Mouse (Mus musculus) testis, postnatal 14 days (tissue): Measurements from ENCODE around the gene Cntnap2.

Experiments
- DNase-seq: peaks from one replicate; pipeline ENCODE4 v3.0.0; 2021; ENCODE audit warnings: low spot score

Gene Cntnap2

GRCm38 (mm10) chr6:45059091-45059490 lies at the start of gene Cntnap2:
Gene Cntnap2, plus strand, starts transcription at chr6:45059357.
- DNase-seq = peak; percentile 61

DNA sequence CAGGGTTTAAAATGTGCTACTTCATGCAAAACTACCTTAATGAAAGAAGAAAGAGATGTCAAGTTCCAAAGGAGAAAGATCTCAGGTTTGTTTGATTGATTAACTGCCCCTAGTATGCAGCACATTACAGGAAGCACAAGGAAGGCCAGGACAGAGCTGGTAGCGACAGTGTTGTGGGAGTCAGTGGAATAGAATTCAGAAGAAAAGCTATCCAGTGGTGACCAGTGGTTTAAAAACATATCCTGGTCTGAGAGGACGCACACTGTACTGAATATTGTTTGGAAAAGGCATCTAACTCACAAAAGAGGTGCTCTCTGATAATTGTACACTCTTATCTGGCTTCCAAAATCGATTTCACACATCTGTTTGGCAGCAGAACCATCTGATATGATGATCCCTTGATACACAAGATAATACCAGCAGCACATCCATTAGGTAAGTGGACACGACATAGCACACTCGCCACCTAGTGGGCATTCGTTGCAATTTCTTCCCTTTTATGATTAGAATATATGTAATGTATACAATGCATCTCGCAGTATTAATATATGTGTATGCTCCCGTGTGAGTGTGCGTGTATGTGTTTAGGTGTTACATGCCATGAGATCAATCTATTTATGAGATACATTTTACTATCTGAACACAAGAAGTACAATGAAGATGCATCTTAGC lies 33.0 kb upstream of the Cntnap2 start:
- DNase-seq = no peak

DNA sequence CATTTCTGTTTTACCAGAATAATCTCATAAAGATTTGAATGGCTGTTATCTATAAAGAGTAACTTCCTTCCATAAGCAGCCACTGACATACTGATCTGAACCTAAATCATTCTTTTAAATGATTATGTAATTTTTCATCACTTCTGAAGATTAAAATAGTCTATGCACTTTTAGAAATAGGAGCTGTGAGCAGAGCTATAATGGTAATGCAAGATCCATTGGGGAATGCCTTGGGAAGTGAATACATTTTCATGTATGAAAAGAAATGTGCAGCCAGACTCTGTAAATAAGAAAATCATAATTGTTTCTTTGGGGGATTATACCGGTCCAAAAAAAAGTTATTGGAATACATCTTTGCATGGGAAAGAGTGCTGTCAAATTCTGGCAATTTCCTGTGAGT lies 19.7 kb upstream of the Cntnap2 start:
- no peak for DNase-seq

DNA sequence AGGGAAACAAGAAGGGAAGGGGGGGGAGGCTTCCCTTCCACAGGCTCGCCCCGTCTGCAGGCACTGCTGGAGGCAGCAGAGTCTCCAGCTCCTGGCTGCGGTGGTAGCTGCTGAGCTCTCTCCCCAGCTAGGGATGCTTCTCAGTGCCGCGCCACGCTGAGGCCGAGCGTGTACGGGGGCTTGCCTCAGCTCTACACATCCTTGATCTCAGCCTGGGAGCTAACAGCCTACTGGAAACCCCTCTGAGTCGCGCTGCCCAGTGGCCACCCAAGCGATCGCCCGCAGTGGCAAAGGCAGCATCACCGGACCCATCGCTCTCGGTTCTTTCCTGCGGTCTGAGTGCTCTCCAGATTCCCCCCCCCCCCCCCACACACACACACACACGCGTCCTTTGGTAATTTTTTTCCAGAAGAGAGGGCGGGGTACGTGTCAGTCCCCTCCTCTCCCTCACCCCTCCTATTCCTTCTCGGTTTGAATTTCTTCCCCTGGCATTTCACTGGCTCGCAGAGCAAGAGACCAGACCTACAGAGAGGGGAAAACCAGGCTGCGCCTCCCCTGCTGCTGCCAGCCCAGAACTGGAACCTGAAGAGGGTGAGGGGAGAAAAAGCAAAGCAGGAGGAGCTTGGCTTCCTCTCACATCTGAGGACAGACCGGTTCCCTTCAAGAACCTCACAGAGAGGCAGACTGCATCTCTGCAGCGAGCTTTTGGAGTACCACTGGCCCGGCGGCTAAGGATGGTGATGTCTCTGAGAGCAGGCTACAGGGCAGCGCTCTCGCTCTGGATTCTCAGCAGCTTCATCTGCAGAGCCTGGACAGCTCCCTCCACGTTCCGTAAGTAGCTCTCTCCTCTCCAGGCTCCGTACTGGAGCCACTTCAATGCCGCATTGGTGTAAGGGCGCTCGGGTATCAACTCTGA lies 657 bp downstream of the Cntnap2 start:
- DNase-seq = peak; percentile 33

- no peak for DNase-seq
Measured at GRCm38 (mm10) chr6:45062214-45062997, 3.2 kb downstream of the Cntnap2 start.

DNA sequence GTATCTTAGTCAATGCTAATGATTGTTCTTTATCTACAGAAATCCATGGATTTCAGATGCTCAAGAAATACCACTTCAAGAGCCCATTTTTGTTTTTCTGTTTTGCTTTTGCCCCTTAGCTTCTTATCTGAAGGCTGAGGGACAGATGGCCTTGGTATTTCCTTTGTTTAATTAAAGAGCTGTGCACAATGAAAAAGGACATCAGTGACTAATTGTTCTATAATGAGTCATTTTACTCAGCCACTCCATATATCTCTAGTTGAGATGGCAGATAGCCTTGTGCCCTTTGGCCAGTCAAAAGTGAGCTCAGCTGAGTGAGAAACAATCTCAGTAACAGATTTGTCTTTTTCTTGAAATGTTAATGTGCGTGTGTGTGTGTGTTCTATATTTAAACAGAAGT lies 29.1 kb downstream of the Cntnap2 start:
- DNase-seq = no peak

DNA sequence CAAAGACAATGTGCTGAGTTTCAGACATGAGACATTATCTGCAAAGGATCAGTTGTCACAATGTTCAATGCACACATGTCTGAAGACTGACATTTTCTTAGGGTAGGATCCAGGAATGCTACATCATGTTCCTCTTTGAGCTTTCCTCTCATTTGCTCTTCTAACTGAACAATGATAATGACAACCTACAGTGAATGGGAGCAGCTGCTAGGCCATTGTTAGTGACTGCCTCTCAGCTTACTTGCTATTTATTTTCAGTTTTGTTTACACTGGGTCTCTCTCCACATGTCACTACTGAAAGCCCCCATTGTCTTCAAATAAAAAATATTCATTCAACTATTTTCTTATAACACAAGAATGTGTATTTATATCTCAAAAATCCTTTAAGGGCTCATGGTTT lies 54.5 kb downstream of the Cntnap2 start:
- DNase-seq = no peak

DNA sequence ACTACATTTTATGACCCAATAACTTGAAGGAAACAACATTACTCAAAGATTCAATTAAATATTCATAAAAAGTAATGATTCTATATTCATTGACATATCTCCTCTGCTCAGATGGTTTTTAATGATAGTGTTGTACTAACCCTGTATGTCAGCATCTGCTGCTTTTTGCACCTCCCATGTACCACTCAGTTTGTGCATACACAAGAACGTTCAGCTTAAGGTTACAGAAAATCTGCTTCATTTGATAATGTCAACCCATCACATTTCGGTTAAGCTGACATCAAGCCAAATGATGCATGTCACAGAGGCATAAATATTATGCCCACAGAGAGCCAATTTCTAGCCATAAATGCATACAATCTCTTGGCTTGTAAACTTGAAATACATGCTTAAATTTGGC lies 85.7 kb downstream of the Cntnap2 start:
- DNase-seq = no peak

DNA sequence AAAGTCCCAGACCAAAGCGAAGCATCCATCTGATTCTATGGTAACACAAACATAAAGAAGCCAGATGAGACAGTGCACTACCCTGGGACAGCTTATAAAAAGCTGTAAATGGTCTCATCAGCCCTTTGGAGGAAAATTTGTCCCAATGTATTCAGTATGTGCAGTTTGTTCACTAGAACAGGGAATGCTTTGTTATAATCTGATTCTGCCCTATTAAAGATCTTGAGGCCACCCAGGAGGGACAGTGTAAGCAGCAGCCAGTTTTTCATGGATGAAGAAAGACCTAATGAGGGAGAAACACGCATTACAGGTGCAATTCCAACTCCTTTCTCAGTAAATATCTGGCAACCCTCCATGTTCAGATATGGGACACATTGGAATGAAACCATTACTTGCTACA lies 145.9 kb downstream of the Cntnap2 start:
- DNase-seq = no peak

GRCm38 (mm10) chr6:45214330-45214729 lies 155.2 kb downstream of the Cntnap2 start:
- no peak for DNase-seq

GRCm38 (mm10) chr6:45229002-45229401 lies 169.8 kb downstream of the Cntnap2 start:
- DNase-seq = no peak

GRCm38 (mm10) chr6:45232571-45232970 lies 173.4 kb downstream of the Cntnap2 start:
- no peak for DNase-seq

- DNase-seq = no peak
Measured at GRCm38 (mm10) chr6:45236531-45236930, 177.4 kb downstream of the Cntnap2 start.

- DNase-seq = no peak
Measured at GRCm38 (mm10) chr6:45238117-45238516, 179.0 kb downstream of the Cntnap2 start.

DNA sequence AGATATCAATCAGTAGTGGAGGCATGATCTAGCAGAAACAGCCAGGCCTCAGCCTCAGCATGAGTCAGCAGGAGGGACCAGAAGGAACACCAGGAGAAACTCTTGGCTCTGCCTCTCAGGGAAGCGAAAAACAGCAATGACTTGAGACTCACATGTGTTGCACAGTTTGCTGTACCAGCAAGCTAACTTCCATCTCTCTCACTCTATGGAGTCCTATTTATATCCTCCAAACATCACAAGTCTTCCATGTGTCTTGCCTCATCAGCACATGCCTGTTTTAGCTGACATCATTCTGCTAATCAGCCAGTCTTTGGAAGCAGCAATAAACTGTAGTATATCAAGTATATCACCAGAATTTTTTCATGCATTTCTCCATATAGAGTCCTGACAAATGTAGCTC lies 182.1 kb downstream of the Cntnap2 start:
- no peak for DNase-seq

- DNase-seq = no peak
Measured at GRCm38 (mm10) chr6:45244680-45245079, 185.5 kb downstream of the Cntnap2 start.

- no peak for DNase-seq
Measured at GRCm38 (mm10) chr6:45258047-45258446, 198.9 kb downstream of the Cntnap2 start.

GRCm38 (mm10) chr6:45271537-45271936 lies 212.4 kb downstream of the Cntnap2 start:
- DNase-seq = no peak

DNA sequence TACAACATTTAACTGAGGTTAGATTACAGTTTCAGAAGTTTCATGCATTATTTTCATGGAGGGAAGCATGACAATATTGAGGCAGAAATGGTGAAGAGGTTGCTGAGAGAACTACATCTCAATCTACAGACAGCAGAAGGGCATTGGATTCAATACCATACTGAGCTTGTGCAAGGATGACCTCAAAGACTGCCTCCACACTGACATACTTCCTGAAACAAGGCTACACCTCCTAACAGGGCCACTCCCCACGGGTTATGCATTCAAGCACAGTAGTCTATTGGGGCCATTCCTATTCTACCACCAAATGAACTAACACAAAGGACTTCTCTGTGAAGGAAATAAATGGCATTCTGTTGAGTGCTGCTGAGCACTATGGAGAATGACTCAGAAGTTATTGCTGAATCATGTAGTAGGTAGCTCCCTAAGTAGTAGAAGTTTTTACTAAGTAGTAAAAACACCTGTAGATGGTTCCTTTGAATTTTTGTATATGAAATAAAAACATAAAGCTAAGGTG lies 214.2 kb downstream of the Cntnap2 start:
- DNase-seq = no peak

GRCm38 (mm10) chr6:45290154-45290553 lies 231.0 kb downstream of the Cntnap2 start:
- DNase-seq = no peak

- DNase-seq = no peak
Measured at GRCm38 (mm10) chr6:45317455-45317854, 258.3 kb downstream of the Cntnap2 start.

DNA sequence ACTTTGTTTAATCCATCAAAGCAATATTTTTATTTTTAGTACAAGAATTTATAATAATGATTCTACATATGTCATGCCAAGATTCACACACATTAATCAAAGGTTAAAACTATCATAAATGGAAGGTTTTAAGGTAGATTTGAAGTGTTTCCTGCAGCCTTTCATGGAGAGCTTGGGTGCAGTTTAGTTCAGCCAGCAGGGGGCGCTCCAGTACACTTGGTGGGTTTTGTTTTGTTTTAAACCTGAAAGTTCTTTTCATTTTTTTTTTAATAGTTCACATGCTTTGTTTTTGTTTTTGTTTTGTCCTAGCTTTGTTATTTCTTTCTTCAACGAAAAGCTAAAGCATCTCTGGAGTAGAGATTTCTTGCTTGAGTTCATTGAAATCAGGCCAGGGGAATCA lies 264.3 kb downstream of the Cntnap2 start:
- DNase-seq = peak; percentile 5
